Mouse (Mus musculus) thymus, adult 2 months (tissue): ENCODE data around the gene Ptges3l. TPM values are rescaled to one million over a fixed set of nuclear protein-coding genes. Genes with fewer than 3 reads are reported as not detected.
"Not testable (repeated sequence)": the region's sequence is repeated elsewhere in the genome, so short reads cannot be mapped to it uniquely, and the experiment has no call there.

Experiments
- DNase-seq: peaks from one replicate; pipeline ENCODE4 v3.0.0; 2021
- H3K27ac ChIP-seq: fragments of 200-500 bp; 2 replicates; pipeline ENCODE4 v1.5.1; 2012; ENCODE audit warnings: low read length, control low read depth; ENCODE audit not compliant: control insufficient read depth, insufficient read depth
- H3K27me3 ChIP-seq: fragments of 200-500 bp; 2 replicates; pipeline ENCODE4 v1.6.1; 2012; ENCODE audit warnings: mild to moderate bottlenecking, low read length, moderate library complexity, mixed read lengths; ENCODE audit not compliant: control insufficient read depth, insufficient read depth
- H3K36me3 ChIP-seq: fragments of 200-500 bp; 2 replicates; pipeline ENCODE4 v1.6.1; 2012; ENCODE audit warnings: mild to moderate bottlenecking, low read length, moderate library complexity; ENCODE audit not compliant: control insufficient read depth, insufficient read depth
- H3K4me1 ChIP-seq: fragments of 200-500 bp; replicated peaks from 2 replicates; pipeline ENCODE4 v1.6.1; 2012; ENCODE audit warnings: low read length; ENCODE audit not compliant: control insufficient read depth, insufficient read depth
- H3K4me3 ChIP-seq: fragments of 200-500 bp; 2 replicates; pipeline ENCODE4 v1.5.1; 2012; ENCODE audit warnings: mild to moderate bottlenecking, low read length, control low read depth, moderate library complexity; ENCODE audit not compliant: control insufficient read depth, insufficient read depth
- CTCF ChIP-seq: fragments of 200-500 bp; IDR thresholded peaks from 2 replicates; pipeline ENCODE4 v1.5.1; 2012; ENCODE audit warnings: mild to moderate bottlenecking, control low read depth, low read length, moderate library complexity, borderline replicate concordance; ENCODE audit not compliant: control insufficient read depth, poor library complexity, insufficient read depth; ENCODE audit errors: extremely low read depth
- POLR2A ChIP-seq: fragments of 200-500 bp; IDR thresholded peaks from 2 replicates; pipeline ENCODE4 v1.6.1; 2012; ENCODE audit warnings: mild to moderate bottlenecking, low read length, control low read depth, moderate library complexity; ENCODE audit not compliant: control insufficient read depth, poor library complexity, insufficient read depth; ENCODE audit errors: extremely low read depth
- WGBS: fragments of 180-500 bp; shearing (Covaris S2); methylation state at CpG from one replicate; pipeline ENCODE4 v1.1.7; 2018; 5-methylcytosine and 5-hydroxymethylcytosine counted together
- polyA plus RNA-seq: library from polyadenylated mRNA; depleted of rRNA; stranded (reverse); fragments of >200 nt; gene quantifications from 2 replicates; pipeline ENCODE4 v1.2.3, GENCODE M21; 2012

The Ptges3l gene
- polyA plus RNA-seq, 1 experiment = 3.1 TPM

- no peak for TF ChIP-seq POLR2A
- no peak for TF ChIP-seq CTCF
- DNase-seq = no peak
- Histone ChIP-seq H3K27ac (no peak overlapping the region), H3K27me3 (no peaks in the 10 kb centered on the region), H3K36me3 (peaks cover 23% of the 10 kb centered on the region), H3K4me1 (no peaks in the 10 kb centered on the region), H3K4me3 (no peak overlapping the region)
- WGBS = 95% methylated on average over 9 of the region's 9 CpGs
Observed at GRCm38 (mm10) chr11:101457631-101458030, 32.5 kb upstream of the Ptges3l start.

DNA sequence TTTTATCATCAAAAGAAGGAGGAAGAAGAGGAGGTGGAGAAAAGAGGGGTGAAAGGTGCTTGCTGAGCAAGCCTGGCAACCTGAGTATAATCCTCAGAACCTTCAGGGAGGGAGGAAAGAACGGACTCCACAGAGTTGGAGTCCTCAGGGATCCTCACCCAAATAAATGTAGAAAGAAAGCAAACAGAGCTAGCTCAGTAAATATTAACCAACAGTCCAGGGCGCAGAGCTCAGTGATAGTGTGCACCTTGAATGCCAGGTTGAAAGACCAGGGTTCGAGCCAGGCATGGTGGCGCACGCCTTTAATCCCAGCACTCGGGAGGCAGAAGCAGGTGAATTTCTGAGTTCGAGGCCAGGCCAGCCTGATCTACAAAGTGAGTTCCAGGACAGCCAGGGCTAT lies 30.5 kb upstream of the Ptges3l start:
- Histone ChIP-seq H3K36me3 (peaks cover 23% of the 10 kb centered on the region), H3K27me3 (no peaks in the 10 kb centered on the region), H3K4me3 (no peak overlapping the region), H3K27ac (no peak overlapping the region), H3K4me1 (peaks cover 2% of the 10 kb centered on the region; the same call in 1 of the 2 replicates)
- no peak for TF ChIP-seq CTCF
- no peak for TF ChIP-seq POLR2A
- WGBS = 97% methylated on average over 7 of the region's 7 CpGs
- no peak for DNase-seq

- WGBS = 88% methylated on average over 6 of the region's 6 CpGs
- DNase-seq = no peak
- peaks cover 20% of the 10 kb centered on the region for H3K36me3 ChIP-seq
- peaks cover 2% of the 10 kb centered on the region; the same call in 1 of the 2 replicates for H3K4me1 ChIP-seq
- TF ChIP-seq CTCF (no peak), POLR2A (no peak)
- no peak overlapping the region for H3K4me3 ChIP-seq
- H3K27ac ChIP-seq = no peak overlapping the region
- H3K27me3 ChIP-seq = no peaks in the 10 kb centered on the region
Observed at GRCm38 (mm10) chr11:101454702-101455101, 29.6 kb upstream of the Ptges3l start.

GRCm38 (mm10) chr11:101452093-101452774 lies 27.1 kb upstream of the Ptges3l start:
- Histone ChIP-seq H3K4me1 (peaks cover 16% of the 10 kb centered on the region), H3K36me3 (peaks cover 1% of the 10 kb centered on the region; the same call in 1 of the 2 replicates), H3K27me3 (no peaks in the 10 kb centered on the region), H3K27ac (no peak overlapping the region), H3K4me3 (no peak overlapping the region)
- WGBS = 53% methylated on average over 10 of the region's 10 CpGs
- no peak for DNase-seq
- TF ChIP-seq POLR2A (no peak), CTCF (no peak)

DNA sequence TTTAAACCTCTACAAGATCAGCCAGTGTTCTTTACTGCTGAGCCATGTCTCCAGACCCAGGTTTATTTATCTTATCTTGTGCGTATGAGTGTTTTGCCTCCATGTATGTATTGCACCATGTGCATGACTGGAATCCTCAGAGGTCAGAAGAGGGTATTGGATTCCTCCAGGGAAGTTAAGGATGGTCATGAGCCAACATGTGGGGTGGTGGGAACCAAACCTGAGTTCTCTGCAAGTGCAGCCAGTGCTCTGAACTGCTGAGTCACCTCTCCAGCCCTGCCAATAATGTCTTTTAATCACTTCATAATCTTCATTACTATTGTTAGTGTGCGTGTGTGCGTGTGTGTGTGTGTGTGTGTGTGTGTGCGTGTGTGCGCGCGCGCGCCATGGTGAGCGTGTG lies 26.4 kb upstream of the Ptges3l start:
- Histone ChIP-seq H3K4me3 (no peak overlapping the region), H3K36me3 (no peaks in the 10 kb centered on the region), H3K27me3 (no peaks in the 10 kb centered on the region), H3K27ac (no peak overlapping the region), H3K4me1 (peaks cover 16% of the 10 kb centered on the region)
- no peak for DNase-seq
- no peak for TF ChIP-seq CTCF
- TF ChIP-seq POLR2A = no peak
- 94% methylated on average over 10 of the region's 10 CpGs for WGBS

DNA sequence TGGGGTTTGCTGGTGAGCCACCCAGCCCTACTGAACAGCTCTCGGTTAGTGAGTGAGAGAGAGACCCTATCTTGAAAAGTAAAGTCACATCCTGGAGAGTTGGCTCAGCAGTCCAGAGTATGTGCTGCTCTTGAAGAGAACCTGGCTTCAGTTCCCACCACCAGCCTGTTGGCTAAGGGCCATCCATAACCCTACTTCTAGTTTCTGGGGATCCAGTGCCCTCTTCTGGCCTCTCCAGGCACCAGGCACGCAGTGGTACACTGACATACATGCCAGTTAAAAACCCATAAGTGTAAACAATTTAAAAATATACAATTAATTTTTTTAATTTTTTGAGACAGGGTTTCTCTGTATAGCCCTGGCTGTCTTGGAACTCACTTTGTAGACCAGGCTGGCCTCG lies 25.3 kb upstream of the Ptges3l start:
- no peak for TF ChIP-seq CTCF
- TF ChIP-seq POLR2A = no peak
- WGBS = 86% methylated on average over 3 of the region's 3 CpGs
- H3K4me3 ChIP-seq = no peak overlapping the region

GRCm38 (mm10) chr11:101449596-101449995 lies 24.5 kb upstream of the Ptges3l start:
- not testable (repeated sequence) for H3K36me3 ChIP-seq, H3K4me3 ChIP-seq, H3K27ac ChIP-seq, H3K27me3 ChIP-seq, DNase-seq
- H3K4me1 ChIP-seq = peaks cover 16% of the 10 kb centered on the region
- WGBS = 76% methylated on average over 4 of the region's 4 CpGs

More for the DNA sequence above, 25.3 kb upstream of the Ptges3l start:
- peak; percentile 36 for DNase-seq
- Histone ChIP-seq H3K4me1 (peaks cover 16% of the 10 kb centered on the region), H3K36me3 (no peaks in the 10 kb centered on the region), H3K27ac (no peak overlapping the region), H3K27me3 (no peaks in the 10 kb centered on the region)
